Mouse (Mus musculus) fibroblast of lung, adult 2 months (primary cell): Measurements from ENCODE around the gene Wasf2.

Experiments
- DNase-seq: peaks from one replicate; pipeline ENCODE4 v3.0.0-alpha.2; 2011; ENCODE audit warnings: low read depth

The Wasf2 gene

DNA sequence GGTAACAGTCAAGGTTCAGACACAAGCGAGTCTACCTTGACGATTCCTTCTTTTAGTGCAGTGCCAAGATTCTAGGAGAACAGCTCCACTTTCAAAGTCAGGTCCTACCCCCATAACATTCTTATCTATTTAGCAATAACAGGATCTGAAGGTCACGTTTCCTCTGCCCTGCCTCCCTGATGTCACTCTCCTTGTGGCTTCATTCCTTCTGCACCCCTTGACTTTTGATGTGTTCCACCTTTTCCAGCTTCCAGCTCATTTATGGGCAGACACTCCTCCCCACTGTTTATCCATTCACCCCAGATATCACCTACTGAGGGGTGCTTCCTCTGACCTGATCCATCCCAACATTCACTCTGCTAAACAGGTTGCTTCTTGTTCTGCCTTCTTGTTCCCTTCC, 3.2 kb upstream of the Wasf2 start:
- no peak for DNase-seq

DNA sequence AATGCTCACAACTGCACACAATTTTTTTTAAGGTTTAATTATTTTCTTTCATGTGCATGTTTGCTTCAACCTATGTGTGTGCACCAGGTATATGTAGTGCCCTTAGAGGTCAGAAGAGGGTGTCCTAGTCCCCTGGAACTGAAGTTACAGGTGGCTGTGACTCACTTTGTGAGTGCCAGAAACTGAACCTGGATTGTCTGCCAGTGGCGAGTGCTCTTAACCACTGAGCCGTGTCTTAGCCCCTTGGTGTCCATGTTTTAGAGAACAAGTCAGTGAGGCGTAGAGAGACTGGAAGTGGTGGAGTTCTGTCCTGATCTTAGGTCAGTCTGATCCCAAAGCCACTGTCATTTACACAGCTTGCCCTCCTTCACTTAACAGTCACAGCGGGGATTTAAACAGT, 2.4 kb upstream of the Wasf2 start:
- no peak for DNase-seq

DNA sequence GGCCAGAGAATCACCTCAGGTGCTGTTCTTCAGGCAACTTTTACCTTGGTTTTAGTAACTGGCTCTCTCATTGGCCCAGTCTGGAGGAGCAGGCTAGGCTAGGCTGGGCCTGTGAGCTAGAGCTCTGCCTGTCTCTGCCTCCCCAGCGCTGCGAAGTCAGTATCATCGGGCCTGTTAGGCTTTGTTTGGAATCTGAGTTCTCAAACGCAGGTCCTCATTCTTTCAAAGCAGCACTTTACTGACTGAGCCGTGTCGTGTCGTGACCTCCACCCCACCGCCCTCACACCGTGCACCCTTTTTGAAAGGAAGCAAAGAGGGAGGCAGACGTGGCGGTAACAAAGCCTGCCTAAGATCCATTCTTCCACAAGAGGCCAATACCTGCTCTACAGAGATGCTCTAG, 914 bp upstream of the Wasf2 start:
- DNase-seq = no peak

DNA sequence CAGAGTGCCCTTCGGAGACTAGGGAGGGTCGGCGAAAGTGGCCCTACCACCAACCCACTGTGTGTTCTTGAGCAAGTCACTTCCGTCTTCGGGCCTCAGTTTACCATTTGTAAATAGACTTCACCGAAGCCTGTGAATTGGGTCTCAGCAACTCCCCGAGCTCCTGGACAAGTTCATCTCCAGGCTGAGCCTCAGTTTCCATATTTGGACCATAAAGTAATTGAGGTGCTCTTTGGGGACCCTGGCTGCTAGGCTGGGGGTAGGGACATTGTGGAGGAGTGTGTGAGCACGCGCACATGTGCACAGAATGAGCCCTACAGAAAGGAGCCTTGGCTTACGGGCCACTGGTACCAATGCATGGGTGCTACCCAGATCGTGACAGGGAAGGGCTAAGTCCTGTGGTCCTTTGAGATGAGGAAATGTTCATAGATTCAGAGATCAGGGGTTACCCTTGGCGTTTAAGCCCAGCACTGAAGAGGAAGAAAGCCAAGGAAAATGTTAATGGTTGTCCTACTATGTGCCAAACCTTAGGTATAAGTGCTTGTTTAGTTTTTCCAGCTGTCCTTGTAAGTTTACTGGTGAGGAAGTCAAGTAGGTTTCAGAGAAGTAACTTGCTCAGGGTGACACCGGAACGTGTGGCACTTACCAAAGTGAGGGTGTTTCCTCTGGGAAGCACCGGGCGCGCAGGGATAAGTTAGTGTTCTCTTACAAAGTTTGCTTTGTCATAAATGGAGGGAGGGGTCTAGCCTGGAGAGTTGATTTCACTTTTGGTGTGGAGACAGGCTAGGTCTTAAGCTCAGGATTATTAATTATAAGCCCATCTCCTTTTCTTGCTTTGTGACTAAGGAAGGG, 811 bp downstream of the Wasf2 start:
- DNase-seq = no peak

DNA sequence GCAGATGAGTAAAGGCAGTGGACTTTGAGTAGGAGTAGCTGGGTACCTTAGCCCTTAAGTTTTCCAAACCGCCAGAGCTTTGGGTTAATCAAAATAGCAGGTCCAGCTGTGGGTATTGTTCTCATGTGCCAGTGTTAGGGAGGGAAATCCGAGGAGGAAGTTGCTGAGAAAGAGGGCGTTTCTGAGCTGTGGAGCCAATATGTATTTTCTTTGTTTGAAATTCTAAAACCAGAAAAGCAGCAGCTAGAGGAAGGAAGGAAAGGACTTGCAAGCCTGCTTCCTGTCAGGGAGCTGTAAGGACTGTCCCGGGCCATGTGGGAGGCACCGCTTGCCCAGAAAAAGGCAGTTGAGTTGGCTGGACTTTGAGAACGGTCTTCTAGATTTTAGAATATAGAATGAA, 1.7 kb downstream of the Wasf2 start:
- no peak for DNase-seq

DNA sequence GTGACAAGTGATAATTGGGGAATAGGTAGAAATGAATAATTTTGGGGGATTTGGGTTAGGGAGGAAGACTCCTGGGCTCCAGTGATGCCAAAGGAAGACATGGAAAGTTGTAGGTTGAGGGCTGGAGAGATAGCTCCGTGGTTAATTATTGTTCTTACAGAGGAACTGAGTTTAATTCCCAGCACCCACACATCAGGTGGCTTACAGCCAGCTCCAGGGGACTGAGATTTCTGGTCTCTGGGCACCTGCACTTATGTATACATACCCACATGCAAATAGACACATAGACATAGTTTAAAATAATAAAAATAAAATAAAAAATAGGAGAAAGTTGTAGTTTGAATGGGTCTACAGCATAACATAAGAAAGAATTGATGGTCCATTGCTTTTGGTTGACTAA, 6.6 kb downstream of the Wasf2 start:
- DNase-seq = no peak

DNA sequence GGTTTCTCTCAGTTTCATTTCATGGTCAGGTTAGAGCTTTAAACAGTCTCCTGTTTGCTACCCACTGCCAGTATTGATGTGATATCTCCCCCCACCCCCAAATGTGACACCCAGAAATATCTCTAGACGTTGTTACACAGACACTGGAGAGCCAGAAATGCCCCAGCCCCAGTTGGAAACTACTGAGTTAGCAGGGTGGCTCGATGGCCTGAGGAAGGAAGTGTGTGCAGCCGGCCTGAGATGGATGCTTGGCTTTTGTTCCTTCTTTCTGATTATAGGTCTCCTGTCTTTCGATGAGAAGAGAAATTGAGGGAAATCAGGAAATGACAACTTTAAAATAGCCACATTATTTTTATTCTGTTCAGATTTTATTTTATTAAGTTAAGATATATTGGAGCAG, 8.7 kb downstream of the Wasf2 start:
- DNase-seq = no peak

DNA sequence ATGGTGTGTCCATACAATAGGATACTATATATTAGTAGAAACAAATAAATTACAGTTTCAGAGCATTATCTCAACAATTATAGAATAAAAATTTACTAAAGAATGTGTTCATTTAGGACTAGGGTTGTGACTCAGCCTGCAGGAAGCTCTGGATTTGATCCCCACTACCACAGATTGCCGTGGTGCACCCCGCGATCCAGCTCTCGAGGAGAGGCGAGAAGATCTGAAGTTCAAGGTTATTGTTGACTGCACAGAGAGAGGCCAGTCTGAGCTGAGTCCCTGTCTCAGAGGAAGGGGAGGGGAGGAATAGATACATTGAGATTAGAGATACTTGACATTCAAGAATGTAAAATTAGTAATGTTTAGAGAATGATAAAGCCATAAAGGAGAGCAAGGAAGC, 24.7 kb downstream of the Wasf2 start:
- DNase-seq = no peak

DNA sequence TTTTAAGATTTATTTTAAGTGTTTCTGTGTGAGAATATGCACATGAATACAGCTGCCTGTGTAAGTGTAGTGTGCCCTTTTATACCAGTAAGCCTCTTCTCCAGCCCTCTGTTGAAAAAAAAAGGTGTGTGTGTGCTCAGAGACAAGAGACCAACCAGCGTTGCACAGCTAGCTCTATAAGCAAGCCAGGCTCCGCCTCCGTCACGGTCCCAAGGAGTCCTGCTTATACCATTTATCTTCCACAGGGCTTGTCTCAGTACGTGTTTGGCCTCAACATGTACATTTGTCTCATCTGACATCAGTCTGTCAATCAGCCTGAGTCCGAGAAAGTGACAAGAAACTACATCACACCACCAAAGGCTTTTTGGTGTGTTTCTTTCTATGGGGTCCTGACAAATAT, 25.4 kb downstream of the Wasf2 start:
- no peak for DNase-seq

DNA sequence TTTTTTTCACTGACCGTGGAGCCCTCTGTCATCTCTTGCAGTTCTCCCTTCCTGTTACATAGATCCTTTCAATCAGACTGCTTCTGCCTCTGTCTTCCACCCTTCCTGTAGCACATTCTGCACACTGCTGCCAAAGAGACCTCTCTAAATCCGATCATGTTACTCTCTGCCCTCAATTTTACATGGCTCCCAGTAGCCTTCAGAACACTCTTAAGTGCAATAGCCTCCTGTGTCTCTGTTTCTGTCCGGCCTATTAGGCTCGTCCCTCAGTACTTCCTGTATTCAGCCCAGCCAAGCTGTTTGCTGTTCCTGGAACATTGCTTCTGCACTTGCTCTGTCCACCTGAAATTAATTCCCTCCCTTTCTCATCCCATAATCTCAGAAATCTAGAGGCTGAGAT, 26.1 kb downstream of the Wasf2 start:
- no peak for DNase-seq

DNA sequence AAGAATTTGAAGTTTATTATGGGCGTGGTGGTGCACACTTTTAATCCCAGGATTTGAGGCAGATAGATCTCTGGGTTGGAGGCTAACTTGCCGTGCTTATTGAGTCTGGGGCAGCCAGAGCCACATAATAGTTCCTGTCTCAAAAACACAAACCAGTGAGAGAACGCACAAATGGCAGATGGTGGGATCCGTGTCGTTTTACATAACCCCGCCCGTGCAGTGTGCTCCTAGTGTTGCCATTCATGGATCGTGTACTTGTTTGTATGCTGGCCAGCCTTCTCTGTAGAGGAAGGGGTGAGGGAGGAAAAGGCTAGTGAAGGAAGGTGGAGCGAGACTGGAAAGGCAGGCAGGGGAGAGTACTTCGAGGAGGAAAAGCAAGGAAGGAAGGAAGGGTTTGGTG, 26.5 kb downstream of the Wasf2 start:
- no peak for DNase-seq

DNA sequence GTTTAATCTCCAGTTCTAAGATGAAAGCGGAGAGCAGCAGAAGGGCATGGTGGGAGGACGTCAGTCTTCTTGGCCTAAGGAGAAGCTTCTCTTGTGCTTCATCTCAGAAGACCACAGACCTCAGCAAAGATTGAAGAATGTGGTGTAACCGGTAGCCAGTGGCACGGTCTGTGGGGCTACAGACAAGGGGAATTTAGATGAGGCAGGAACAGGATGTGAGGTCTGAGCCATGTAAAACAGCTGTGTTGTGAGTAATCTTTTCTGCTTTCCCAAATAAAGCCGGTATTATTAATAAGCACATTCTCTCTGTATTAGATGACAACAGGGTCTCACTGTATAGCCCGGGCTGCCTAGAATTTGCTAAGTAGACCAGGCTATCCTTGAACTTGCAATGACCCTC, 28.8 kb downstream of the Wasf2 start:
- peak; percentile 54 for DNase-seq

DNA sequence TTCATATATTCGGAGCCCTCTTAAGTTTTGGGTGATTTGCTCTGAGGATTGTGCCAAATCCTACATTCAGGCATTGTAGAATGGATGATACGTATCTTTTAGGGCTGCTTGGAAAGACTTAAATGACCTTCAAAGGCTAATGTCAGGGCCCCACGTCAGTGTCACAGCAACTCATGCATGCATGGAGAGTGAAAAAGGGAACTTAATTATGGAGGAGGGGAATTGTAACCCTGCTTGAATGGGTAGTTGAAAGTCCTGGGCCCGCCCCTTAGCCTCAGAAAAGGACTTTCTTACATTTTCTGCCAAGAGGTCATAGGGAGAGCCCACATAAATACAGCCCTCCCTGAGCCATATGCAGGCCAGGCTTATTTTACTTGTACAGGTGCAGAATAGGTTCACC, 29.3 kb downstream of the Wasf2 start:
- no peak for DNase-seq

DNA sequence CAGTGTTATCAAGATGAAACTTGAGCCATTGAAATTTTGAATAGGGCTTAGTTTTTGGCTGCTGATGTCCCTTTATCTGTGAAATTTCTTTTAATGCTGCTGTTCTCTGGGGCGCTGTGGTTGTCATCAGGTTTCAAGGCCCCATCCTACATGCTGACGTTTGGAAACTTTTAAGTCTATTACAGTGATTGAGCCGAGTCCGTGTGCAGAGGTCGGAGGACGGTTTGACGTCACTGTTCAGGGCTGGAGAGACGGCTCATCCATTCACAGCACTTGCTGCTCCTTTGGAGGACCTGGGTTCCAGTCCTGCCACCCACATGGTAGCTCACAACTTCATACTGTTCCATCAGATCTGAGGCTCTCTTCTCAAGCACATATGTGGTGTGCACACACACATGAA, 29.9 kb downstream of the Wasf2 start:
- no peak for DNase-seq

DNA sequence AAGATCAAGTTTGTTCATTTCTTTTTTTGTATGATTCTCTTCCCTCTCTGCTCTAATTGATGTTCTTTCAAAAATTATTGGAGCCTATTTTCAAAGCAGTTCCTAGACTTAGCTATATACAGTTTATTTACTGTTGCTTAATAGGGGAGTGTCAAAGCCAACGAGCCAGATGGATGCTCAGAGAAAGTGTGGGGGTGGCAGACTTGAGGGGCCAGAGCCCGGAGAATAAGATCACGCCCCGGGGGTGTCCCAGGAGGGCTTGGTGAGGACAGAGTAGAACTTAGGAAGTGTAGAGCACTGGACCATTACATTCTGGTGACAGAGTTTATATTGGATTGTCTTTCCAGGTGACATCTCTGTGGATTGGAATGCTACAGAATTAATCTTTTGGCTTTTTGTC, 30.5 kb downstream of the Wasf2 start:
- no peak for DNase-seq

DNA sequence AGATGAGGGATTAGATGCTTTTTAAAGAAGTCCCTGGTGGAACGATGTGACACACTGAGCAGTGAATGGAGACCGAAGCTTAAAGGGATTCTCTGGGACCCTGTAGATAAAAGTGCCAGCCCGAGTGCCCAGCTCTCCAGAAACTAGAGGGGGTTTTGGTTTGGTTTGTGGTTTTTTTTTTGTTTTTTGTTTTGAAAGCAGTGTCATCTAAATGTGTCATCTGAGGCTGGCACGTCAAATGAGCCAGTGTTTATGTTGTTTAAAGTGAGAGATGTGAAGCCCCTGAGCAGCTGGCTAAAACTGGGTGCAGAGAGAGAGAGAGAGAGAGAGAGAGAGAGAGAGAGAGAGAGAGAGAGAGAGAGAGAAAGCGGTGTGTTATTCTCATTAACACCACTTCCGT, 31.9 kb downstream of the Wasf2 start:
- DNase-seq = no peak

DNA sequence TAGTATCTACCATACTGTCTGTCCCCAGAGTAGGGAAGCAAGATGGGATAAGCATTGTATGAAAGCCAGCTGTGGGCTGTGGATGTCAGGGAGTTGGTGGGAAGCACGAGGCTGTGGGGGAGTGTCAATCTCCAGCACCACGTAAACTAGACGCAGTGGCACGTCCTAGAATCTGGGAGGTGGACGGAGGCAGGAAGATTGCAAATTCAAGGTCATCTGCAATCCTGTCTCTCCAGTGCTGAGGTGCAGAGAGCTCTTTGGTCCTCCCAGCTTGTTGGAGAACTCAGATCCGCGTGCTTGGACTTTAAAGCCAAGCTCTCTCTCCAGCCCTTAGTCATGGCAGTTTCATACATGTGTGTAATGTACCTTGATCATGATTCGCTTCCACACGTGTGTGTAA, 36.5 kb downstream of the Wasf2 start:
- DNase-seq = no peak

DNA sequence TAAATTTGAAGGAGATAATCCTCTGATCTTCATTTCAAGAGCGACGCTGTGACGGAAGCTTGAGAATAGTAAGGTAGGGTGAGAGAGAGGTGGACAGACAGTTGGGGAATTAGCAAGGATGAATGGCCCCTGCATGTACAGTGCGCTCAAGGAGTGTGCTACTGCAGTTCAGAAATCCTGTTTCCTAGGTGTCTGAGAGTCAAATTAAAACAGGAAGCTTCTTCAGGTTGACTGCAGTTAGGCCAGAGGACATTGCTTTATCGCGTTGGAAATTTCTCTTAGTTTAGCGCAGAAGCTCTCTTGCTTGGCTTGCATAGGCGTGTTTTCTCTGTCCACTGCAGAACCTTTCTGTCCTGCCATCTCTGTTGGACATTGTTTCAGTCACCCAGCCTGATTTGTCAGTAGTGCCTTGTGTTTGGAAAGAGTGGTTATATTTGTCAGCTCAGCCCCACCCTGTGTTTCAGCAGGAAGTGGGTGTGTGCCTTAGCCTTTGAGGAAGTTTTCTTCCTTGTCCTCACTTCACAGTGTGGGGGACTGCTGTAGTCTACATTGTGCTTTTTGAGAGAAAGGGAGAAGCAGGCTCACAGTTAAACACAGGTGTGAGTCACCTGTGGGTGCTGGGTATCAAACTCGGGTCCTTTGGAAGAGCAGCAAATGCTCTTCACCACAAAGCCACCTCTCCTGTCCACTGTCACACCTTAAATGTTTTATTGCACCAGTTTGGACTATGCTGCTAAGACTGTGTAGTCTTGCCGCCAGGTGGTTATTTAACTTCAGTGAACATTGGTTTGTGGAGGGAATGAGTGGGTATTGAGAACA, 39.1 kb downstream of the Wasf2 start:
- no peak for DNase-seq

DNA sequence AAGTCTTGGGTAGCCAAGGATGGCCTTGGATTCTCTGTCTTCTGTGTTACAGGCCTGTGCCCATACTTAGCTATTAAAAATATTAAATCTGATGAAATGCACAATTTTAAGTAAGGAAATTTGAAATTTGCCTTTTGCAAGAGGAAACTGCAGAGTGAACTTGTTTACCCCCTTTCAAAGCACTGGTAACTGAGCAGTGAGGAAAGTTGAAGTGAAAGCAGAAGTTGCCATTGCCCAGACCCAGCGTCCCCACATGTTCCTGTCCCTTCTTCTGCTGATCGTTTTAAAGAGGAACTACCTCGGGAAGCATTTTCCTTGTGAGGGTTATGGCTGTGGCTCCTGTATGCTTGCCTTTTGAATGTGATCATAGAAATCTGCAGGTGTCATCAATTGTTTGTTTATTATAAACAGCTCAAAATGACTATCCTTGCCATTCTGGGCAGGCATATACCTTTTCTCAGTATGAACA, 39.8 kb downstream of the Wasf2 start:
- DNase-seq = no peak

DNA sequence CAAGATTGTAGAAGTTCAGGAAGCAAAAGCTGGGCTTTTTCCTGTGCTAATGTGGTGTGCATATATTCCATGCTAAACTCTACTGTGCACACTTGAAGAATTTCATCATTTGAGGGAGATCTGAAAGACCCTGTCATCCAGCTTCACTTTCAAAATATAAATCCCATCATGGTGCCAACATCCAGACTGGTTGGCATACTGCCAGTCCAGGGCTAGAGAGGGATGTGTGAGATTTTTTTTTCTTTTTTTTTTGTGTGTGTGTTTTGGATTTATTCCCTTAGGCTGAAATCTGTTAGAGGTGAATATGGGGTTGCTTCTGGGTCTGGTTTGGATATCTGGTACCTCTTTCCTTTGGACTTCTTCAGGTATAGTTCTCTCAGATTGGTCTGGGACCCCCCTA, 40.3 kb downstream of the Wasf2 start:
- DNase-seq = no peak

DNA sequence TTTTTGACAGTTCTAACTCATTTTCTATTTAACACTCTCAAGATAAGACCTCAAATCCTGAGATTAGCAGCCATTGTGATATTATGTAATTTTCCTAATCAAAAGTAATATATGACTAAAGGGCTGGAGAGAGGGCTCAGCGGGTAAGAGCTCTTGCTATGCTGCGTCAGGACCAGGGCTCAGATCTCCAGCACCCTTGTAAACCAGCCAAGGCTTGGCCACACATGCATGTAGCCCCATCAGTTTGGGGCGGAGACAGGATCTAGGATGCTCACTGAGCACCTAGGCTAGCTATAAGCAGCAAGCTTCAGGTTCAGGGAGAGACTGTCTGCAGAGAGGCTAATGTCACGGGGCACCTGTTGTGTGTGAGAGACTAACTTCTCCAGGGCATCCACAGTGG, 42.1 kb downstream of the Wasf2 start:
- DNase-seq = no peak

DNA sequence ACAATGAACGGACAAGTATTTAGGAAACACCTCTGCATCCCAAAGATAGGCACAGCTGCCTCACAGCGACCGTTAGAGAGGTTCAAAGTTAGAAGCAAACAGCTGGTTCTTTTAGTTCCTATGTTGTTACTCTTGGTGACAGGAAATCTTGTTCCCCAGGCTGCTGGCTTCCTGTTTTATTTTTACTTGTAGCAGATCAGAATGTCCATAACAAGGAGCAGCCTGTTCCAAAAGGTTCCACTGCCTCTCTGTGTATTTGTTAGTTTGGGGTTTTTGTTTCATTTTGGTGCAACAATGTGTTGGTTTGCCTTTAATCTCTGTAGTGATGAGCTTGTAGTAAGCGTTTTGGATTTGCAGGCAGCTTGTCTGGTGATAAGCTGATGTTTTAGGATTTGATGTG, 44.1 kb downstream of the Wasf2 start:
- DNase-seq = no peak

DNA sequence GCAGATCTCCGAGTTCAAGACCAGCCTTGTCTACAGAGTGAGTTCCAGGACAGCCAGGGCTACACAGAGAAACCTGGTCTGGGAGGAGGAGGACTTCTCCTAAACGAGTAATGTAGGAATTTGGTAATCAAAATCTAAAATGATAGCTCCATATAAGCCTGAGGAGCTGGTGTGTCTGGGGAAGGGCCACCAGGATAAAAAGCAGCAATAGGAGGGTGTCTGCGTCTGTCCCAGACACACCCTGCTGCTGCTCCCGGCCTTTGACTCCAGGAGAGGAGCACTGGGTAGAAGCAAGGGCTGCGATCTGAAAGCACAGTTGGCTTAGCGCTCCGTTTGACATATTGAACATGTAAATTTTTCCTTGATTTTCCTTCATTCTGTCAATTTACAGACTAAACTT, 45.0 kb downstream of the Wasf2 start:
- DNase-seq = no peak
